Mouse (Mus musculus) urinary bladder, postnatal 14 days (tissue): ENCODE measurements around the gene Ttc33.

ENCODE experiments used
- DNase-seq: peaks from one replicate; pipeline ENCODE4 v3.0.0; 2021; ENCODE audit warnings: low spot score

Ttc33 gene

GRCm38 (mm10) chr15:5185366-5186292, at the start of gene Ttc33:
Ttc33 (plus strand) TSS chr15:5185525.
- peak; percentile 80 for DNase-seq

- DNase-seq, result no peak
Measured at GRCm38 (mm10) chr15:5138021-5138856, 47.1 kb upstream of the Ttc33 start.

- DNase-seq, result no peak
Measured at GRCm38 (mm10) chr15:5139366-5139765, 46.0 kb upstream of the Ttc33 start.

GRCm38 (mm10) chr15:5139863-5140262, 45.5 kb upstream of the Ttc33 start:
- no peak for DNase-seq

- DNase-seq, result no peak
Measured at GRCm38 (mm10) chr15:5140357-5140756, 45.0 kb upstream of the Ttc33 start.

- no peak for DNase-seq
Measured at GRCm38 (mm10) chr15:5142047-5142446, 43.3 kb upstream of the Ttc33 start.

GRCm38 (mm10) chr15:5142714-5143113, 42.6 kb upstream of the Ttc33 start:
- no peak for DNase-seq

- peak; percentile 72 for DNase-seq
Measured at GRCm38 (mm10) chr15:5143361-5144020, 41.8 kb upstream of the Ttc33 start, which contains the start of gene Prkaa1. Prkaa1 (plus strand) TSS chr15:5143861.

GRCm38 (mm10) chr15:5144021-5144778, 41.1 kb upstream of the Ttc33 start:
- DNase-seq, result peak; percentile 65

- no peak for DNase-seq
Measured at GRCm38 (mm10) chr15:5145196-5145945, 40.0 kb upstream of the Ttc33 start.

GRCm38 (mm10) chr15:5149187-5149586, 36.1 kb upstream of the Ttc33 start:
- DNase-seq, result no peak

- DNase-seq, result no peak
Measured at GRCm38 (mm10) chr15:5152171-5152570, 33.2 kb upstream of the Ttc33 start.

- DNase-seq, result no peak
Measured at GRCm38 (mm10) chr15:5154621-5155020, 30.7 kb upstream of the Ttc33 start.

GRCm38 (mm10) chr15:5155093-5155492, 30.2 kb upstream of the Ttc33 start:
- DNase-seq, result no peak

GRCm38 (mm10) chr15:5156355-5156754, 29.0 kb upstream of the Ttc33 start:
- DNase-seq, result no peak

GRCm38 (mm10) chr15:5157386-5157785, 27.9 kb upstream of the Ttc33 start:
- no peak for DNase-seq

- no peak for DNase-seq
Measured at GRCm38 (mm10) chr15:5158827-5159226, 26.5 kb upstream of the Ttc33 start.

GRCm38 (mm10) chr15:5165121-5165773, 20.1 kb upstream of the Ttc33 start:
- no peak for DNase-seq

GRCm38 (mm10) chr15:5173217-5173820, 12.0 kb upstream of the Ttc33 start:
- DNase-seq, result no peak
